Mouse (Mus musculus) embryonic facial prominence, embryonic 11.5 days (tissue): ENCODE data around the gene Mospd3. TPM values are rescaled to one million over a fixed set of nuclear protein-coding genes. Genes with fewer than 3 reads are reported as not detected.

Experiments
- ATAC-seq: fragments of 200-750 bp; cut with Nextera tagmentation; replicated peaks from 2 replicates; pipeline ENCODE4 v1.8.0; 2017; ENCODE audit warnings: low read depth; ENCODE audit not compliant: insufficient number of reproducible peaks, low FRiP score, low TSS enrichment
- DNase-seq: peaks from one replicate; pipeline ENCODE4 v3.0.0-alpha.2; 2015; ENCODE audit warnings: low spot score
- H3K27ac ChIP-seq: fragments of 300-500 bp; sonication (generic); replicated peaks from 2 replicates; pipeline ENCODE4 v1.5.1; 2014; ENCODE audit warnings: mild to moderate bottlenecking, low read depth, low read length, control low read depth
- H3K27me3 ChIP-seq: fragments of 300-500 bp; sonication (generic); 2 replicates; pipeline ENCODE4 v1.6.1; 2014; ENCODE audit warnings: mild to moderate bottlenecking, low read length, moderate library complexity, mixed read lengths; ENCODE audit not compliant: control insufficient read depth, insufficient read depth
- H3K36me3 ChIP-seq: fragments of 300-500 bp; sonication (generic); replicated peaks from 2 replicates; pipeline ENCODE4 v1.6.1; 2014; ENCODE audit warnings: low read depth, mild to moderate bottlenecking, low read length, moderate library complexity, mixed read lengths; ENCODE audit not compliant: control insufficient read depth, insufficient read depth
- H3K4me1 ChIP-seq: fragments of 300-500 bp; sonication (generic); 2 replicates; pipeline ENCODE4 v1.6.1; 2014; ENCODE audit warnings: low read length, mixed read lengths; ENCODE audit not compliant: control insufficient read depth, insufficient read depth
- H3K4me2 ChIP-seq: fragments of 300-500 bp; sonication (generic); 2 replicates; pipeline ENCODE4 v1.6.1; 2014; ENCODE audit warnings: low read depth, mild to moderate bottlenecking, control low read depth, low read length, moderate library complexity
- H3K4me3 ChIP-seq: fragments of 300-500 bp; sonication (generic); 2 replicates; pipeline ENCODE4 v1.5.1; 2014; ENCODE audit warnings: low read depth, low read length, control low read depth
- H3K9ac ChIP-seq: fragments of 300-500 bp; sonication (generic); replicated peaks from 2 replicates; pipeline ENCODE4 v1.6.1; 2014; ENCODE audit warnings: mild to moderate bottlenecking, control low read depth, low read length
- H3K9me3 ChIP-seq: fragments of 300-500 bp; sonication (generic); replicated peaks from 2 replicates; pipeline ENCODE4 v1.6.1; 2016; ENCODE audit warnings: mild to moderate bottlenecking, low read length, inconsistent platforms, mixed read lengths; ENCODE audit not compliant: control insufficient read depth
- WGBS: fragments of 180-500 bp; shearing (Covaris S2); extraction: QIAGEN DNeasy Blood & Tissue Kit; methylation state at CpG from one replicate; pipeline ENCODE4 v1.1.7; 2014; 5-methylcytosine and 5-hydroxymethylcytosine counted together
- polyA plus RNA-seq: library from polyadenylated mRNA; unstranded; fragments of >200 nt; fragmentation: Nextera tagmentation; extraction: Ambion mirVana; gene quantifications from 2 replicates; pipeline ENCODE4 v1.2.1, GENCODE M21; 2014

The Mospd3 gene
- 17.4 and 19.4 TPM in 2 replicates for polyA plus RNA-seq

DNA sequence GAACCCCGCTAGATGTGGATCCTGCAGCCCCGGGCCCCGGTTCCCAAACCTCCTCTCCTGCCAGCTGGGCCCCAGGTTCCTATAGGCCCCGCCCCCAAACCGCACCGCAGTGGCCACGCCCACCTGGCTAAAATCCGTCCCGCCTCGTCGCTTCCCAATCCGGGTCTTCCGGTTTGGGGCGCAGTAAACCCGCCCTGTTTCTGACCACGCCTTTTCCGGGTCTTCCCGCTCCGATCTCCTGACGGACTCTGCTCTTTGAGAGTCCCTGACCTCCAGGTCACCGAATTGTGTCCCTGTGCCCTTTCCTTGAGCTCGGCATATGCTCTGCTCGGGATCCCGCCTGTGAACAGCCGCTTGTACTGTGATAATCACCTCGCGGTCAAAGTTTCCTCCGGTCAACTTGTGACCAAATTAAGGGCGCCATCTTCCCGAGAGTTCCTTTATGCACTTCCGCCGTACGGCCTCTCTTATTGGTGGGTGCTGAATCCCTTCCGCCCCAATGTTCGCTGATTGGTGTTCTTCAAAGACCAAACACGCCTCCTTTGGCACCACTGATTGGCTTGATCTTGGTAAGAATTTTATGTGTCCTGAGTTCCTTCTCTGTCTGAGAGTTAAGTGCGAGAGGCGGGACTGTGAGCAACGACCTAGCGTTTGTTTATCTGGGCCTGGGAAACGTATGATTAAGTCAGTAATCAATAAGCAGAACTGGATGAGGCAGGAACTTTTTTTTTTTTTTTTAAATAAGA is at the start of gene Mospd3:
Gene Mospd3 (minus strand): TSS at position 440 of the 746 bp plus-strand sequence.
- Histone ChIP-seq H3K9ac (peak within 1 kb of the TSS; percentile 61), H3K4me2 (peak within 1 kb of the TSS; percentile 95), H3K9me3 (no peaks in the 10 kb centered on the region), H3K4me1 (no peaks in the 10 kb centered on the region), H3K27ac (0 out of 2 replicates have a peak within 1 kb of the TSS, but pooled peaks have one; percentile 52), H3K27me3 (no peaks in the 10 kb centered on the region), H3K4me3 (peak within 1 kb of the TSS; percentile 64), H3K36me3 (no peaks in the 10 kb centered on the region)
- ATAC-seq (peak; percentile 94), DNase-seq (peak; percentile 98)
- WGBS, result under 1% methylated on average over 41 of the region's 41 CpGs

DNA sequence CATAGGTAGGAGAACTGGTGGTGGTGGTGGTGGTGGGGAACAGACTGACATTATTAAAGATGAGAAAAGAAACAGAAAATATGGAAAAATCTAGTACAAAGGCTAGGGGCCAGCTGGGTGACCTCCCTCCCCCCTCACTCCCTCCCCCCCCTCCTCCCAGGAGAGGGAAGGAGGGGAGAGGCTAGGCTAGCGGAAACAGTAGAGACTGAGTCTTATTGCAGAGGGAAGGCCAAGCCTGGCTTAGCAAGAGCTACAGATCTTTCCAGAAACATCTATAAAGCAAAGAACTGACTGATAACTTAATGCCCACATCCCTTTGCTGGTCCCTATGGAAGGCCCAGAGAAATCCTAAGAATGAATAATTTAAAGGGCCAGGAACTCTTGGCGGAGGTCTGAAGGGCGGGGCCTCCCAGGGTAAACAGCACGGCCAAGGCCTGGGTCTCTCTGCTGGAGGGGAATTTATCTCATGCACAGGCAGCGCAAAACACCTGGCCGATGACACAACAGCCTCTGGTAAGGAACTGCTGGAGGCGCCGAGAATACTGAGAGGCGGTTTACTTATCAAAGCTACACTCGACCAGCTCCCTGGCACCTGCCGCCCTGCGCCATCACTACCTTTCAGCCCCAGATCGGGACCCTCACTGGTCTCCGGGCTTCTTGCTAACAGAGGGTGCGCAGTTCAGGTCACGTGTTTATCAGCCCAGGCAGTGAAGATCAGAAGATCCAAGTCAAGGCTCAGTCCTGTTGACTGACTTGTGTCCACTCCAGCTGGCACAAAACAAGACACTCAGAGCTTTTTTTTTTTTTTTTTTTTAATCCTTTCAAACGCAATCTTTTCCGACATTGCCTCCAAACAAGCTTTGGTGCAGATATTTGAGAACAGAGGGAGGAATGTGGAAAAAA is 49.1 kb upstream of the Mospd3 start:
- 11% methylated on average over 18 of the region's 18 CpGs for WGBS
- no peaks in the 10 kb centered on the region for H3K36me3 ChIP-seq
- no peak overlapping the region for H3K27ac ChIP-seq
- ATAC-seq (no peak), DNase-seq (peak; percentile 25)
- no peak overlapping the region for H3K4me3 ChIP-seq
- peaks cover 9% of the 10 kb centered on the region for H3K27me3 ChIP-seq
- no peaks in the 10 kb centered on the region for H3K9me3 ChIP-seq
- H3K4me2 ChIP-seq, result peak overlapping the region; percentile 22; the same call in 1 of the 2 replicates
- peaks cover 7% of the 10 kb centered on the region for H3K4me1 ChIP-seq
- no peak overlapping the region; the same call in 1 of the 2 replicates for H3K9ac ChIP-seq

DNA sequence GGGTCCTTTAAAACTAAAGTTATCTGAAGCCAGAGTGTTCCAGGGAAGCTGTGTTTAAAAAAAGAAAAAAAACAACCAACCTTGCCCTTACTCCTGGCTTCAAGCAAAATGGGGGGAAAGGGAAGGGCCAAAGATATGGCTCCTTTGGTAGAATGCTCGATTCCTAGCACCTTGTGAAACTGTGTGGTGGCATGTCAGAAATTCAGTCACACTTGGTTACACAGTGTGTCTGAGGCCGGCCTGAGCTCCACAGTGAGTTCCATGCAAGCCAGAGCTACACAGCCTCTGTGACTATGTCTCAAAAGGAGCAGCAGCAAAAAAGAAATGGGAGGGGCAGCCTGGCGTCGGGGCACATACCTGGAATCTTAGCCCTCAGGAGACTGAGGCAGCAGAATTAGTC is 48.4 kb upstream of the Mospd3 start:
- Histone ChIP-seq H3K9ac (no peak overlapping the region), H3K27me3 (peaks cover 15% of the 10 kb centered on the region), H3K36me3 (no peaks in the 10 kb centered on the region), H3K9me3 (no peaks in the 10 kb centered on the region), H3K4me1 (peaks cover 8% of the 10 kb centered on the region), H3K27ac (no peak overlapping the region), H3K4me3 (no peak overlapping the region), H3K4me2 (no peak overlapping the region)
- WGBS, result 29% methylated on average over 4 of the region's 4 CpGs
- ATAC-seq (no peak), DNase-seq (no peak)

DNA sequence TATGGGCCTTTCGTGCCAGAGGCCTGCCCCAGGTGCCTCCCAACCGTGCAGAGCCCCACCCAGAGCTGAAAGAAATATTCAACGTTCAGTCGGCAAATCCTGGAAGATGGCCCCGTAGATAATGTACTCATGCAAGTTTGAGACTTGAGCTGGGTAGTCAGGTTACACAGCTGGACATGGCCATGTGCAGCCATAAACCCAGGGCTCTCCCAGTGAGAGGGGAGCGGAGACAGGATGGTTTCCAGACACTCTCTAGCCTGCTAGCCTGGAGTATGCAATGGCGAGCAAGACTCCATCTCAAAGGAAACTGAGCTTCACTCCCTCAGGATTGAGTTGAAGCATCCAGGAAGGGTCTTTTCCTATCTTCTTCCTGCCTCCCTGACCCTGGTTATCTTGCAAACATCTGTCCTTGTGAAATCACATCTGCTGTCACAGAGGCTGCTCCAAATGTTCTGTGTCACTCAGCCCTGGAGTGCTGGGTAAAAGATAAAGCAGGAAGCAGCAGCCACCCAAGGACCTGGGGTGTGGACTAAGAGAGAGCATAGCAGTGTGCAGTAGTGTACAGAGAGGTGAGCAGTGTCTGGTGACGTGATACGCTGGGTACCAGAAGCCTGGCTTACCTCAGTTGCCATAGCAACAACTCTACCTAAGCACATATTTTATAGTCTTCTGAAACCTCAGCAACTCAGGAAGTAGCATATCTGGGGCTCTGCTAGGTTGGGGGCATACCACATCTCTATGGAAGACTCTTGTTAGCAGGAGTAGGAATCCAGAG is 47.2 kb upstream of the Mospd3 start:
- no peaks in the 10 kb centered on the region for H3K9me3 ChIP-seq
- peaks cover 8% of the 10 kb centered on the region for H3K4me1 ChIP-seq
- no peak overlapping the region for H3K9ac ChIP-seq
- H3K4me3 ChIP-seq, result no peak overlapping the region
- peaks cover 21% of the 10 kb centered on the region for H3K27me3 ChIP-seq
- no peak for ATAC-seq
- H3K27ac ChIP-seq, result no peak overlapping the region
- no peak for DNase-seq
- 52% methylated on average over 9 of the region's 9 CpGs for WGBS
- no peak overlapping the region for H3K4me2 ChIP-seq
- no peaks in the 10 kb centered on the region for H3K36me3 ChIP-seq

DNA sequence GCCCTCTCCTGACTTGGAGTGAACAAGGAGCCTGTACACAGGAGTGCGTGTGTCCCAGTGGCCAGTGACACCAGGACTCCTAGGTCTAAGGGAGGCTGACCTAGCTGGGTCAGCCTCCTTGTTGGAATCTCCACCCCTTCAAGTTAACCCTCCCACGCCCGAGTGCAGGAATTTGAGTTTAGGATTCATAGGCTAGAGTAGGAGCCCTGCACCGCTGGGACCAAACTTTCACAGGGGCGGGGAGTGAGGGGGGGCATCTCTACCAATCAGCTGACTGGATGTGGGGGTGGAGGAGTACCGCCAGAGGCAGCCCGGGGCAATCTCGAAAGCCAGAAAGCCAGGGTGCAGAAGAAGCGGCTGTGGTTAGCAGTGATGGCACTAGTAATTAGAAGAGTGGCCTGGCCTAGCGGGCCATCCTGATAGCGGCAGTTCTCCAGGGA is 44.8 kb upstream of the Mospd3 start, which contains the start of gene Irs3:
Gene Irs3 (minus strand): TSS at position 63 of the 440 bp plus-strand sequence.
- Histone ChIP-seq H3K27ac (no peak within 1 kb of the TSS), H3K36me3 (peaks cover 7% of the 10 kb centered on the region), H3K4me3 (peak within 1 kb of the TSS; percentile 26), H3K4me2 (peak within 1 kb of the TSS; percentile 52), H3K27me3 (peaks cover 21% of the 10 kb centered on the region), H3K4me1 (peaks cover 8% of the 10 kb centered on the region), H3K9ac (no peak within 1 kb of the TSS), H3K9me3 (no peaks in the 10 kb centered on the region)
- WGBS, result 12% methylated on average over 11 of the region's 11 CpGs
- DNase-seq, result peak; percentile 27
- no peak for ATAC-seq

DNA sequence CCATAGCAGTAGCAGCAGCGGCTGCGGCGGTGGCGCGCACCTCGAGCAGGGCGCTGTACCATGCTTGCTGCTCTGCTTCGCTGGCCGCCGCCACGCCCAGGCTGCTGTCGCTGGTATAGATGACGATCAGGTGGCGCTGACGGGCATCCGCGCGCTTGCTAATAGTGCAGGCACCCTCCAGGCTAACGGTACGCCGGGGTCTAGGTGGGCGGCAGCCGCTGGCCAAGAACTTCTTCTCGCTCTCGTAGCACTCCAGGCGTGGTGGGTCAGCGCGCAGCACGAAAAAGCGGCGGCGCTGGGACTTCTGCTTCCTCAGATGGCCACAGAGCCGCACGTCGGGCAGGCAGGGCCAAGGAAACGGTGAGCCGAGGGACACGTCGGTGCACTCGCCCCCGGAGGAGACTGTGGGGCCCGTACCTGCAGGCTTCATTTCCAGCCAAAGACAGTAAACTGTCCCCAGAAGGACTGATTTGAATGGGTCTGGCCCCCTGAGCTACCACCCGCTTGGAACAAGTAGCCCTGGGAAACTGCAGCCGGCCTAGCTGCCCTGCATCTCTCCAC is 44.3 kb upstream of the Mospd3 start:
- peak overlapping the region; percentile 26 for H3K4me3 ChIP-seq
- 3% methylated on average over 44 of the region's 44 CpGs for WGBS
- no peaks in the 10 kb centered on the region for H3K9me3 ChIP-seq
- ATAC-seq, result no peak
- no peak overlapping the region for H3K9ac ChIP-seq
- H3K4me1 ChIP-seq, result peaks cover 8% of the 10 kb centered on the region
- DNase-seq, result peak; percentile 30
- peaks cover 10% of the 10 kb centered on the region for H3K36me3 ChIP-seq
- no peak overlapping the region for H3K27ac ChIP-seq
- peaks cover 21% of the 10 kb centered on the region for H3K27me3 ChIP-seq
- peak overlapping the region; percentile 52 for H3K4me2 ChIP-seq

DNA sequence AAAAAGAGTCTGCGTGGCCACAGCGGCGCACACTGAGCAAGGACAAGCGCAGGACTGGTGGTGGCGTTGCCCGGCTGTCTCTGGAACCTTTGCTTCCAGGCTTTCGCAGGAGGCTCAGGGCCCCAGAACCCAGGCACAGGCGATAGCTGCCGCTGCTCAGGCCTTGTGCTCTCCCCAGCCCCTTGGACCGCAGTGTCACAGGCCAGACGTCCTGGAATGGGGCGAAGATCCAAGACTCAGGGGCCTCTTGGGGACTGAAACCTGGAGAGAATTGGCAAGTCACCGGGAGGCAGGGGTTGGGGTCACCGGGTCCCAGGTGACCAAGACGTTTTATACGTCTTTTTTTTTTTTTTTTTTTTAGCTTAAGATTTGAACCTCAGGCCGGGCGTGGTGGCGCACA is 43.6 kb upstream of the Mospd3 start:
- Histone ChIP-seq H3K36me3 (peaks cover 10% of the 10 kb centered on the region), H3K27ac (no peak overlapping the region), H3K9ac (no peak overlapping the region), H3K4me2 (no peak overlapping the region), H3K27me3 (peaks cover 21% of the 10 kb centered on the region), H3K9me3 (no peaks in the 10 kb centered on the region), H3K4me3 (no peak overlapping the region), H3K4me1 (peaks cover 8% of the 10 kb centered on the region)
- no peak for DNase-seq
- 37% methylated on average over 19 of the region's 19 CpGs for WGBS
- no peak for ATAC-seq
